In genomic region chr5:144274904-144275303, GRCm38 (mm10) we compare ENCODE assay signal across 20 mouse cellular contexts. TPM values are rescaled to one million over a fixed set of nuclear protein-coding genes. Genes with fewer than 3 reads are reported as not detected.
DNase-seq lines count a peak whose midpoint lies in the region; ATAC-seq lines count a peak whose summit lies in the region.
"Had no signal": no experiment of that assay in that cellular context is flagged by ENCODE, and none has a peak within 500 bp of the region (broad histone marks: within the 10 kb centered on the region; RNA-seq: fewer than 3 reads in every experiment).

No protein-coding gene starts in this region.

- DNase-seq in forebrain, embryonic 10.5 days (ENCODE audit: extremely low spot score, low spot score) = no peak
- peak; percentile 52 for DNase-seq in lung, postnatal 10 days
- no peak for DNase-seq in lung, postnatal 36 days
- DNase-seq: adrenal gland, postnatal 10 days; cerebellum, adult 9-10 months; kidney, postnatal 36 days; layer of hippocampus, adult 9-11 months; left cerebral cortex, postnatal 4 days; liver had no signal

- H3K9ac ChIP-seq in forebrain, embryonic 13.5 days = no peak overlapping the region
- no peak overlapping the region for H3K9ac ChIP-seq in heart, embryonic 15.5 days
- no peak overlapping the region for H3K9ac ChIP-seq in heart, embryonic 11.5 days (ENCODE audit: low read depth, low read length)
- H3K9ac ChIP-seq in kidney, embryonic 15.5 days = no peak overlapping the region
- H3K9ac ChIP-seq in kidney, embryonic 16.5 days (replicated peaks; ENCODE audit: low read length) = no peak overlapping the region
- H3K9ac ChIP-seq: forebrain, embryonic 12.5 days; neural tube, embryonic 13.5 days had no signal

- WGBS in forebrain, embryonic 10.5 days = 67% methylated on average over 6 of the region's 6 CpGs
- 52% methylated on average over 6 of the region's 6 CpGs for WGBS in forebrain, embryonic 13.5 days
- WGBS in heart, embryonic 15.5 days = 73% methylated on average over 6 of the region's 6 CpGs
- 66% methylated on average over 6 of the region's 6 CpGs for WGBS in heart, embryonic 11.5 days (ENCODE audit: insufficient replicate concordance)
- 70% methylated on average over 6 of the region's 6 CpGs for WGBS in kidney, embryonic 15.5 days
- 67% methylated on average over 6 of the region's 6 CpGs for WGBS in kidney, embryonic 16.5 days

- ATAC-seq in forebrain, embryonic 13.5 days = no peak
- no peak for ATAC-seq in heart, embryonic 15.5 days (replicated peaks; ENCODE audit: insufficient number of reproducible peaks, insufficient read depth, low FRiP score, low read depth)
- ATAC-seq in heart, embryonic 11.5 days (replicated peaks; ENCODE audit: insufficient number of reproducible peaks, low FRiP score, low TSS enrichment) = no peak
- no peak for ATAC-seq in kidney, embryonic 15.5 days (replicated peaks; ENCODE audit: low FRiP score)
- ATAC-seq in kidney, embryonic 16.5 days (ENCODE audit: low FRiP score, low TSS enrichment) = no peak
- ATAC-seq: activated CD4-positive, CD25-positive, alpha-beta regulatory T cell, adult 4 months had no signal

- no peaks in the 10 kb centered on the region for H3K9me3 ChIP-seq in forebrain, embryonic 10.5 days
- H3K9me3 ChIP-seq in forebrain, embryonic 13.5 days (replicated peaks) = no peaks in the 10 kb centered on the region
- H3K9me3 ChIP-seq in heart, embryonic 15.5 days (replicated peaks) = no peaks in the 10 kb centered on the region
- no peaks in the 10 kb centered on the region for H3K9me3 ChIP-seq in heart, embryonic 11.5 days (replicated peaks; ENCODE audit: control insufficient read depth, low read length)
- no peaks in the 10 kb centered on the region for H3K9me3 ChIP-seq in kidney, embryonic 15.5 days (replicated peaks)
- no peaks in the 10 kb centered on the region for H3K9me3 ChIP-seq in kidney, embryonic 16.5 days (ENCODE audit: low read length)
- H3K9me3 ChIP-seq: embryonic facial prominence, embryonic 10.5 days; forebrain, embryonic 12.5 days; megakaryocyte, embryonic 14.5 days; neural tube, embryonic 13.5 days had no signal

- H3K27ac ChIP-seq in forebrain, embryonic 10.5 days = peak overlapping the region; percentile 0; the same call in 1 of the 2 replicates
- no peak overlapping the region for H3K27ac ChIP-seq in forebrain, embryonic 13.5 days
- H3K27ac ChIP-seq in heart, embryonic 15.5 days = peak overlapping the region; percentile 9; the same call in 1 of the 2 replicates
- no peak overlapping the region for H3K27ac ChIP-seq in heart, embryonic 11.5 days (ENCODE audit: low read depth, low read length)
- peak overlapping the region; percentile 32; the same call in 1 of the 2 replicates for H3K27ac ChIP-seq in kidney, embryonic 15.5 days
- no peak overlapping the region; the same call in 1 of the 2 replicates for H3K27ac ChIP-seq in kidney, embryonic 16.5 days (ENCODE audit: low read length)
- H3K27ac ChIP-seq: embryonic facial prominence, embryonic 10.5 days; forebrain, embryonic 12.5 days; left cerebral cortex, adult 2 months; neural tube, embryonic 13.5 days had no signal

- no peak overlapping the region for H3K4me3 ChIP-seq in forebrain, embryonic 10.5 days
- H3K4me3 ChIP-seq in forebrain, embryonic 13.5 days = no peak overlapping the region
- no peak overlapping the region for H3K4me3 ChIP-seq in heart, embryonic 15.5 days
- no peak overlapping the region for H3K4me3 ChIP-seq in heart, embryonic 11.5 days (ENCODE audit: low read depth, low read length)
- H3K4me3 ChIP-seq in kidney, embryonic 15.5 days (replicated peaks) = no peak overlapping the region
- no peak overlapping the region for H3K4me3 ChIP-seq in kidney, embryonic 16.5 days (ENCODE audit: low read length)
- H3K4me3 ChIP-seq: embryonic facial prominence, embryonic 10.5 days; forebrain, embryonic 12.5 days; left cerebral cortex, adult 2 months; megakaryocyte, embryonic 14.5 days; neural tube, embryonic 13.5 days had no signal

- H3K4me2 ChIP-seq in forebrain, embryonic 13.5 days = no peak overlapping the region
- H3K4me2 ChIP-seq in heart, embryonic 15.5 days = no peak overlapping the region
- no peak overlapping the region for H3K4me2 ChIP-seq in heart, embryonic 11.5 days
- H3K4me2 ChIP-seq in kidney, embryonic 15.5 days = no peak overlapping the region
- no peak overlapping the region for H3K4me2 ChIP-seq in kidney, embryonic 16.5 days (replicated peaks; ENCODE audit: low read depth, low read length)
- H3K4me2 ChIP-seq: forebrain, embryonic 12.5 days; neural tube, embryonic 13.5 days had no signal

- H3K4me1 ChIP-seq in forebrain, embryonic 10.5 days = peaks cover 16% of the 10 kb centered on the region
- peaks cover 8% of the 10 kb centered on the region for H3K4me1 ChIP-seq in forebrain, embryonic 13.5 days
- H3K4me1 ChIP-seq in heart, embryonic 15.5 days (replicated peaks) = peaks cover 16% of the 10 kb centered on the region
- H3K4me1 ChIP-seq in heart, embryonic 11.5 days (ENCODE audit: control insufficient read depth, insufficient read depth, low read length) = peaks cover 20% of the 10 kb centered on the region
- H3K4me1 ChIP-seq in kidney, embryonic 15.5 days = 0 out of 2 replicates have a peak, but pooled peaks cover 6% of the 10 kb centered on the region
- H3K4me1 ChIP-seq in kidney, embryonic 16.5 days (ENCODE audit: insufficient read depth, low read length) = no peaks in the 10 kb centered on the region

- H3K36me3 ChIP-seq in forebrain, embryonic 10.5 days (replicated peaks) = peaks cover 49% of the 10 kb centered on the region
- H3K36me3 ChIP-seq in forebrain, embryonic 13.5 days (ENCODE audit: poor library complexity, severe bottlenecking) = peaks cover 26% of the 10 kb centered on the region
- H3K36me3 ChIP-seq in heart, embryonic 15.5 days = peaks cover 14% of the 10 kb centered on the region
- peaks cover 3% of the 10 kb centered on the region; the same call in 1 of the 2 replicates for H3K36me3 ChIP-seq in heart, embryonic 11.5 days (ENCODE audit: control insufficient read depth, insufficient read depth, low read length)
- H3K36me3 ChIP-seq in kidney, embryonic 15.5 days = peaks cover 33% of the 10 kb centered on the region
- H3K36me3 ChIP-seq in kidney, embryonic 16.5 days (ENCODE audit: insufficient read depth, low read length) = peaks cover 25% of the 10 kb centered on the region

- H3K27me3 ChIP-seq in forebrain, embryonic 10.5 days (ENCODE audit: poor library complexity, severe bottlenecking) = no peaks in the 10 kb centered on the region
- H3K27me3 ChIP-seq in forebrain, embryonic 13.5 days = no peaks in the 10 kb centered on the region
- H3K27me3 ChIP-seq in heart, embryonic 15.5 days = no peaks in the 10 kb centered on the region
- H3K27me3 ChIP-seq in heart, embryonic 11.5 days (ENCODE audit: control insufficient read depth, insufficient read depth, low read length) = no peaks in the 10 kb centered on the region
- H3K27me3 ChIP-seq in kidney, embryonic 15.5 days = no peaks in the 10 kb centered on the region
- H3K27me3 ChIP-seq in kidney, embryonic 16.5 days (ENCODE audit: insufficient read depth, low read length) = no peaks in the 10 kb centered on the region
- H3K27me3 ChIP-seq: forebrain, embryonic 12.5 days; neural tube, embryonic 13.5 days had no signal

RNA-seq across cellular contexts. Expression of gene Bri3, which starts 30.7 kb away (rescaled TPM):
- 113 and 119 TPM in 2 replicates for polyA plus RNA-seq in forebrain, embryonic 10.5 days (2016; fragmentation: Nextera tagmentation; extraction: Ambion mirVana)
- polyA plus RNA-seq in forebrain, embryonic 13.5 days (2015; fragmentation: Nextera tagmentation; extraction: Ambion mirVana) = 117 and 128 TPM in 2 replicates
- polyA plus RNA-seq in heart, embryonic 15.5 days (2015; fragmentation: Nextera tagmentation; extraction: Ambion mirVana) = 153 and 183 TPM in 2 replicates
- 108 and 110 TPM in 2 replicates for polyA plus RNA-seq in heart, embryonic 11.5 days (2014; fragmentation: Nextera tagmentation; extraction: Ambion mirVana)
- 123 and 129 TPM in 2 replicates for polyA plus RNA-seq in kidney, embryonic 15.5 days (2015; fragmentation: Nextera tagmentation; extraction: Ambion mirVana)
- 112 and 118 TPM in 2 replicates for polyA plus RNA-seq in kidney, embryonic 16.5 days (2015; fragmentation: Nextera tagmentation; extraction: Ambion mirVana)

RNA-seq across cellular contexts. Expression of gene Tecpr1, which starts 51.5 kb away (rescaled TPM):
- polyA plus RNA-seq in forebrain, embryonic 10.5 days (2016; fragmentation: Nextera tagmentation; extraction: Ambion mirVana) = 18.1 and 19.9 TPM in 2 replicates
- polyA plus RNA-seq in forebrain, embryonic 13.5 days (2015; fragmentation: Nextera tagmentation; extraction: Ambion mirVana) = 37.9 and 39.7 TPM in 2 replicates
- polyA plus RNA-seq in heart, embryonic 15.5 days (2015; fragmentation: Nextera tagmentation; extraction: Ambion mirVana) = 13.9 and 19.5 TPM in 2 replicates
- 12.1 and 13.2 TPM in 2 replicates for polyA plus RNA-seq in heart, embryonic 11.5 days (2014; fragmentation: Nextera tagmentation; extraction: Ambion mirVana)
- 22.4 and 23.6 TPM in 2 replicates for polyA plus RNA-seq in kidney, embryonic 15.5 days (2015; fragmentation: Nextera tagmentation; extraction: Ambion mirVana)
- polyA plus RNA-seq in kidney, embryonic 16.5 days (2015; fragmentation: Nextera tagmentation; extraction: Ambion mirVana) = 24.3 and 26.0 TPM in 2 replicates

Comparison
In these comparisons a context has a peak if more than half of its experiments do, and no peak if none do; other contexts are left out.
1. H3K27ac ChIP-seq: peak in forebrain, embryonic 10.5 days (single experiment), heart, embryonic 15.5 days (single experiment) and kidney, embryonic 15.5 days (single experiment); none in forebrain, embryonic 13.5 days (single experiment), heart, embryonic 11.5 days (single experiment) and kidney, embryonic 16.5 days (single experiment).